Mouse (Mus musculus) spleen, adult 2 months (tissue): ENCODE data around the gene Ppp1r13l. TPM values are rescaled to one million over a fixed set of nuclear protein-coding genes. Genes with fewer than 3 reads are reported as not detected.

Experiments
- DNase-seq, 2 experiments: peaks; one replicate each; pipeline versions ENCODE4 v3.0.0 to v3.0.0-alpha.2; 2012 to 2021; ENCODE audit warnings: low spot score in 2 of 2, low read depth in 1 of 2
- H3K27ac ChIP-seq: fragments of 200-500 bp; 2 replicates; pipeline ENCODE4 v1.5.1; 2012; ENCODE audit warnings: low read length, inconsistent platforms; ENCODE audit not compliant: insufficient read depth
- H3K27me3 ChIP-seq: fragments of 200-500 bp; 2 replicates; pipeline ENCODE4 v1.6.1; 2012; ENCODE audit warnings: mild to moderate bottlenecking, moderate library complexity, low read length, inconsistent platforms; ENCODE audit not compliant: control insufficient read depth, insufficient read depth
- H3K36me3 ChIP-seq: fragments of 200-500 bp; 2 replicates; pipeline ENCODE4 v1.6.1; 2012; ENCODE audit warnings: mild to moderate bottlenecking, low read length, inconsistent platforms; ENCODE audit not compliant: control insufficient read depth, insufficient read depth
- H3K4me1 ChIP-seq: fragments of 200-500 bp; 2 replicates; pipeline ENCODE4 v1.6.1; 2011; ENCODE audit warnings: inconsistent platforms; ENCODE audit not compliant: control insufficient read depth, insufficient read depth, insufficient read length
- H3K4me3 ChIP-seq: fragments of 200-500 bp; 2 replicates; pipeline ENCODE4 v1.5.1; 2011; ENCODE audit warnings: mild to moderate bottlenecking, inconsistent platforms; ENCODE audit not compliant: insufficient read depth, insufficient read length; ENCODE audit errors: extremely low read depth
- CTCF ChIP-seq: fragments of 200-500 bp; IDR thresholded peaks from 2 replicates; pipeline ENCODE4 v1.5.1; 2011; ENCODE audit warnings: mild to moderate bottlenecking, inconsistent platforms; ENCODE audit not compliant: insufficient read depth, insufficient read length, insufficient replicate concordance; ENCODE audit errors: extremely low read depth
- POLR2A ChIP-seq: fragments of 200-500 bp; IDR thresholded peaks from 2 replicates; pipeline ENCODE4 v1.6.1; 2011; ENCODE audit warnings: low read depth, low read length, inconsistent platforms
- WGBS: fragments of 180-500 bp; shearing (Covaris S2); methylation state at CpG from one replicate; pipeline ENCODE4 v1.1.7; 2018; 5-methylcytosine and 5-hydroxymethylcytosine counted together
- polyA plus RNA-seq: library from polyadenylated mRNA; depleted of rRNA; stranded (reverse); fragments of >200 nt; gene quantifications from 2 replicates; pipeline ENCODE4 v1.2.3, GENCODE M21; 2012

Ppp1r13l gene
- polyA plus RNA-seq, 1 experiment, result 2.2 TPM

DNA sequence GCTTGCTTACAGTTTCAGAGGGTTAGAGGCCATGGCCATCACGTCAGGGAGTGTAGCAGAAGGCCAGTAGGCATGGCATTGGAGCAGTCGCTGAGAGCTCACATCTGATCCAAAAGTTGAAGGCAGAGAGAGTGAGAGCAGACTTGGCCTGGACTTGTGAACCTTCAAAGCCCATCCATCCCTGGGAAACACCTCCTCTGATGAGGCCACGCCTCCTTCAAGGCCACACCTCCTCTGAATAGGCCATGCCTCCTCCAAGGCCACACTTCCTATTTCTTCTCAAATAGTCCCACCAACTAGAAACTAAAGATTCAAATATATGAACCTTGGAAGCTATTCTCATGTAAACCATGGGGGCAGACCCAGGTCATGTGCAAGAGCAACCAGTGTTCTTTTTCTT is 24.0 kb upstream of the Ppp1r13l start:
- Histone ChIP-seq H3K4me3 (no peak overlapping the region), H3K4me1 (peaks cover 7% of the 10 kb centered on the region), H3K27ac (no peak overlapping the region), H3K27me3 (no peaks in the 10 kb centered on the region), H3K36me3 (no peaks in the 10 kb centered on the region)
- DNase-seq, result no peak
- TF ChIP-seq CTCF, result no peak
- TF ChIP-seq POLR2A, result no peak
- 53% methylated on average over 3 of the region's 3 CpGs for WGBS

- no peak overlapping the region for H3K4me3 ChIP-seq
- WGBS, result 32% methylated on average over 10 of the region's 10 CpGs
- TF ChIP-seq CTCF (no peak), POLR2A (no peak)
- H3K27ac ChIP-seq, result no peak overlapping the region
- H3K36me3 ChIP-seq, result no peaks in the 10 kb centered on the region
- peaks cover 7% of the 10 kb centered on the region for H3K4me1 ChIP-seq
- no peak for DNase-seq
- peaks cover 5% of the 10 kb centered on the region for H3K27me3 ChIP-seq
Observed at GRCm38 (mm10) chr7:19337122-19337521, 22.4 kb upstream of the Ppp1r13l start.

DNA sequence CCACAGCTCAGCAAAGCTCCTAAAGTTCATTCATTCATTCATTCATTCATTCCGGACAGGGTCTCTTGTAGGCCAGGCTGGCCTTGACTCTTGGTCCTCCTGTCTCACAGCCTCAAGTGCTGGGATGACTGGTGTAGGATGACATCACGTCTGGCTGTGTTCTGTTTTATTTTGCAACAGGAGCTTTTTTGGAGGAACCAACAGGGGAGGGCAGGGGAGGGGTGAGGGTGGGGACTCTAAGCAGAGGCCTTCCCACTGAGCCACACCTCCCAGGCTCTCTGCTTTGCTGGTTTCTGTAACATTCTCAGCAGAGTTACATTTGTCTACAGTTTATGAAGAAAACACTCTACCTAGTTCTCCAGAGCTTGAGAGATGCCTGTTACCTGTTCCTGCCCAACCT is 21.5 kb upstream of the Ppp1r13l start:
- no peaks in the 10 kb centered on the region for H3K36me3 ChIP-seq
- H3K4me3 ChIP-seq, result no peak overlapping the region
- DNase-seq, result no peak
- peaks cover 7% of the 10 kb centered on the region for H3K4me1 ChIP-seq
- no peak overlapping the region for H3K27ac ChIP-seq
- TF ChIP-seq POLR2A (no peak), CTCF (no peak)
- H3K27me3 ChIP-seq, result peaks cover 9% of the 10 kb centered on the region
- 66% methylated on average over 2 of the region's 2 CpGs for WGBS

GRCm38 (mm10) chr7:19338596-19338995 is 21.0 kb upstream of the Ppp1r13l start:
- no peak for DNase-seq
- no peak overlapping the region for H3K4me3 ChIP-seq
- WGBS, result 77% methylated on average over 7 of the region's 7 CpGs
- peaks cover 9% of the 10 kb centered on the region for H3K27me3 ChIP-seq
- H3K27ac ChIP-seq, result no peak overlapping the region
- no peak for TF ChIP-seq POLR2A
- no peak for TF ChIP-seq CTCF
- H3K4me1 ChIP-seq, result peaks cover 6% of the 10 kb centered on the region
- H3K36me3 ChIP-seq, result no peaks in the 10 kb centered on the region

DNA sequence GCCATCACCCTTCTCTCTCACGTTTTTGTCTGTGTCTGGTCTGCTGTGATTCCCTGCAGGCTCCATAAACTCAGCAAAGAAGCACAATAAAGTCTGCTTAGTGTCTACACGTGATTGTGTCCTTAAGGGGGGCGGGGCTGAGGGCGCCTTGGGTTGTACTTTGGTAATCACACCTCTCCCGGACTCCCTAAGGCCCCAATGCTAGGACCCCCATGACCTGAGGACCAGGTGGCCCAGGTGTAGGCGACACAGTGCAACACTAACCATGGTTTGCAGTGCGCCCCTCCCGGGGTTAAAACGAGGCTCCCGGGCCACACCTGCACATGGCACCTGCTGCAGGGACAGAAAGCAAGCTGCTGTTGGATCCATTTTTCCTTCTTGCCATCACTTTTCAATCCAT is 18.3 kb upstream of the Ppp1r13l start:
- peaks cover 9% of the 10 kb centered on the region for H3K27me3 ChIP-seq
- H3K36me3 ChIP-seq, result no peaks in the 10 kb centered on the region
- 40% methylated on average over 10 of the region's 10 CpGs for WGBS
- H3K4me3 ChIP-seq, result no peak overlapping the region
- H3K27ac ChIP-seq, result no peak overlapping the region
- TF ChIP-seq POLR2A, result no peak
- TF ChIP-seq CTCF, result no peak
- H3K4me1 ChIP-seq, result peaks cover 13% of the 10 kb centered on the region
- DNase-seq, result no peak

DNA sequence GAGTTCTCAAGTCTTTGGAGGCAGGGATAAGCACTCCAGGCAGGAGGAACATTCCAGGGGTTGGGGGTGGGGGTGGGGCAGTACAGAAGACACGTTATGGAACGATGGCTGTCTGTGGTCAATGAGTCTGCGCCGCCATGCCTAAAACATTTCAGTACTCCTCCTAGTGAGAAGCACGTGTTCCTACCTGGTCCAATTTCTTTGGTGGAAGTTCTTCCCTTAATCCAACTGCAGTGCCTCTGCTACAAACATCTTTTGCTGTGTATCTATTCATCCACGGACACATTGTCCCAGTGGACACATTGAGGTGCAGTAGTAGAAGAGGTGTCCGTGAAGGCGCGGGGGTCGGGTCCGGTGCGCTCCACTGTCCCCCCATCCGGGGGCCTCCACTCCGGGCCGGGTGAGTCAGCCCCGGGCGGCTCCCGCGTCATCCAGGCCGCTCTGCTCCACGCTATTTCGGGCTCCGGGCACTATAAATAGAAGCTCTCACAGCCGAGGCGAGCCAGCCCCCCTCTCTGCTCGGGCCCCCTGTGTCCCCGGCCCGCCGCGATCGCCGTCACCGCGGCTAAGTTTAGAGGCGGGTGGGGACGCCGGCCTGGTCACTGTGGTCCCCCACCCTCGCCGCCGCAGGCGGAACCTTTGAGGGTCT is 17.7 kb upstream of the Ppp1r13l start:
- no peak overlapping the region for H3K4me3 ChIP-seq
- TF ChIP-seq CTCF (no peak), POLR2A (no peak)
- no peak overlapping the region for H3K27ac ChIP-seq
- 1% methylated on average over 41 of the region's 41 CpGs for WGBS
- H3K36me3 ChIP-seq, result no peaks in the 10 kb centered on the region
- peaks cover 9% of the 10 kb centered on the region for H3K27me3 ChIP-seq
- DNase-seq, result no peak
- H3K4me1 ChIP-seq, result peaks cover 13% of the 10 kb centered on the region

- Histone ChIP-seq H3K27ac (no peak overlapping the region), H3K4me3 (peak overlapping the region; percentile 44; the same call in 1 of the 2 replicates), H3K4me1 (peaks cover 13% of the 10 kb centered on the region), H3K36me3 (no peaks in the 10 kb centered on the region), H3K27me3 (peaks cover 9% of the 10 kb centered on the region)
- TF ChIP-seq POLR2A (no peak), CTCF (peak; percentile 87)
- WGBS, result under 1% methylated on average over 27 of the region's 27 CpGs
- DNase-seq, result peak in 1 of 2 experiments; percentile 73
Observed at GRCm38 (mm10) chr7:19342481-19343027, 17.0 kb upstream of the Ppp1r13l start.
